Mouse (Mus musculus): Measurements from ENCODE around the gene Tprn.
A peak's percentile ranks its signal among the peaks of the same experiment; 100 is the strongest.

DNA sequence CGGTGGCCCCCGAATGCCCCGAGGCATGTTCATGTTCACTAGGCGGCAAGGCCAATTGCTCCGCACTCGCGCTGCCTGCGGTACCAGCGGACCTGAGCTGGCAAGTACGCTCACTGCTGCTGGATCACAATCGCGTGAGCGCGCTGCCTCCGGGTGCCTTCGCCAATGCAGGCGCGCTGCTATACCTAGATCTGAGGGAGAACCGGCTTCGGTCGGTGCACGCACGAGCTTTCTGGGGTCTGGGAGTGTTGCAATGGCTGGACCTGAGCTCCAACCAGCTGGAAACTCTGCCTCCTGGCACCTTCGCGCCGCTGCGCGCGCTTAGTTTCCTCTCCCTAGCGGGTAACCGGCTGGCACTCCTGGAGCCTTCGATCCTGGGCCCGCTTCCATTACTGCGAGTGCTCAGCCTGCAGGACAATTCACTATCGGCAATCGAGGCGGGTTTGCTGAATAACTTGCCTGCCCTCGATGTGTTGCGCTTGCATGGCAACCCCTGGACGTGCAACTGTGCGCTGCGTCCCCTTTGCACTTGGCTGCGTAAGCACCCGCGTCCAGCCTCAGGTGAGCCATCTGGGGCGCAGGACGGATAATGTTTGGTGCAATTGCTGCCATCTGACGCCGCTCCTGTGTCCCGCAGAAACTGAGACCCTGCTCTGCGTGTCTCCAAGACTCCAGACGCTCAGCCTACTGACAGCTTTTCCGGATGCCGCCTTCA is 27.8 kb downstream of the Tprn start:
- TF ChIP-seq POLR2A (IDR thresholded peaks at IDR 0.05; ENCODE audit: borderline replicate concordance, insufficient read depth, low read length), result peak; percentile 45; the same call in 1 of the 2 replicates
- no peak for TF ChIP-seq CTCF (IDR thresholded peaks at IDR 0.05; ENCODE audit: borderline replicate concordance, insufficient read depth, low read depth, low read length)

Data from cerebellum, adult 2 months (tissue).